Mouse (Mus musculus): ENCODE results near the gene Ccr7. TPM values are rescaled to one million over a fixed set of nuclear protein-coding genes. Genes with fewer than 3 reads are reported as not detected.
A peak's percentile ranks its signal among the peaks of the same experiment; 100 is the strongest.

The Ccr7 gene
- polyA plus RNA-seq, 1 experiment from 2014 or later = 0.14 TPM

DNA sequence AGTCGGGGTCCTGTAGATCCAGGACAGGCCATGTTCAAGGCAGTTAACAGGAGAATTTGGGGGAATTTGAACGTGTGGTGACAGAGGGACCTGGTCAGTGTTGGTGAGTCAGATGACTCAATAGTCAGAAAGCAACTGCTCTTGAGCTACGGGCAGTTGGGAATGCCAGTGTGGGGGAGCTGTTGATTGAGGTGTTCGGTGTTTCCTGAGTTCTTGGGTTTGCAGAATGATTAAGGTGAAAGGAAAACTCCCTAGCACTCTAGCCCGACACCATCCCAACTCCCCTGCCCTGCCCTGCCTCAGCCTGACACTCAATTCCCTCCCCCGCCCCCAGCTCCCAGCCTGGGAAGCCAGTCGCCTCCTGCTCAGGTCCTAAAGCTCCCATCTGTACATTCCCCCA is 4.0 kb downstream of the Ccr7 start:
- H3K4me2 ChIP-seq (replicated peaks; ENCODE audit: low read depth) = no peak overlapping the region
- 0 out of 2 replicates have a peak, but pooled peaks cover 6% of the 10 kb centered on the region for H3K4me1 ChIP-seq (replicated peaks; ENCODE audit: control insufficient read depth, insufficient read depth, low read length)
- no peak for ATAC-seq
- H3K9ac ChIP-seq (ENCODE audit: low read depth, low read length) = no peak overlapping the region
- no peak overlapping the region for H3K27ac ChIP-seq (ENCODE audit: low read depth, low read length)
- 50% methylated on average over 7 of the region's 7 CpGs for WGBS
- H3K4me3 ChIP-seq (ENCODE audit: low read depth, low read length) = no peak overlapping the region
- no peaks in the 10 kb centered on the region for H3K9me3 ChIP-seq (ENCODE audit: control insufficient read depth)
- H3K27me3 ChIP-seq (replicated peaks; ENCODE audit: control insufficient read depth, insufficient read depth, low read length) = no peaks in the 10 kb centered on the region
- TF ChIP-seq CTCF (IDR thresholded peaks at IDR 0.05; ENCODE audit: low read depth) = no peak
- no peaks in the 10 kb centered on the region for H3K36me3 ChIP-seq (ENCODE audit: control insufficient read depth, insufficient read depth)

- 0 out of 2 replicates have a peak, but pooled peaks cover 6% of the 10 kb centered on the region for H3K4me1 ChIP-seq (replicated peaks; ENCODE audit: control insufficient read depth, insufficient read depth, low read length)
- no peaks in the 10 kb centered on the region for H3K36me3 ChIP-seq (ENCODE audit: control insufficient read depth, insufficient read depth)
- H3K4me2 ChIP-seq (replicated peaks; ENCODE audit: low read depth) = no peak overlapping the region
- no peak overlapping the region for H3K27ac ChIP-seq (ENCODE audit: low read depth, low read length)
- no peaks in the 10 kb centered on the region for H3K27me3 ChIP-seq (replicated peaks; ENCODE audit: control insufficient read depth, insufficient read depth, low read length)
- no peak overlapping the region for H3K4me3 ChIP-seq (ENCODE audit: low read depth, low read length)
- H3K9ac ChIP-seq (ENCODE audit: low read depth, low read length) = no peak overlapping the region
- H3K9me3 ChIP-seq (ENCODE audit: control insufficient read depth) = no peaks in the 10 kb centered on the region
- TF ChIP-seq CTCF (IDR thresholded peaks at IDR 0.05; ENCODE audit: low read depth) = peak; percentile 98
- ATAC-seq = peak; percentile 20; the same call in 1 of the 2 replicates
- WGBS = 51% methylated on average over 19 of the region's 19 CpGs
Measured at GRCm38 (mm10) chr11:99149898-99150757, 4.7 kb downstream of the Ccr7 start.

DNA sequence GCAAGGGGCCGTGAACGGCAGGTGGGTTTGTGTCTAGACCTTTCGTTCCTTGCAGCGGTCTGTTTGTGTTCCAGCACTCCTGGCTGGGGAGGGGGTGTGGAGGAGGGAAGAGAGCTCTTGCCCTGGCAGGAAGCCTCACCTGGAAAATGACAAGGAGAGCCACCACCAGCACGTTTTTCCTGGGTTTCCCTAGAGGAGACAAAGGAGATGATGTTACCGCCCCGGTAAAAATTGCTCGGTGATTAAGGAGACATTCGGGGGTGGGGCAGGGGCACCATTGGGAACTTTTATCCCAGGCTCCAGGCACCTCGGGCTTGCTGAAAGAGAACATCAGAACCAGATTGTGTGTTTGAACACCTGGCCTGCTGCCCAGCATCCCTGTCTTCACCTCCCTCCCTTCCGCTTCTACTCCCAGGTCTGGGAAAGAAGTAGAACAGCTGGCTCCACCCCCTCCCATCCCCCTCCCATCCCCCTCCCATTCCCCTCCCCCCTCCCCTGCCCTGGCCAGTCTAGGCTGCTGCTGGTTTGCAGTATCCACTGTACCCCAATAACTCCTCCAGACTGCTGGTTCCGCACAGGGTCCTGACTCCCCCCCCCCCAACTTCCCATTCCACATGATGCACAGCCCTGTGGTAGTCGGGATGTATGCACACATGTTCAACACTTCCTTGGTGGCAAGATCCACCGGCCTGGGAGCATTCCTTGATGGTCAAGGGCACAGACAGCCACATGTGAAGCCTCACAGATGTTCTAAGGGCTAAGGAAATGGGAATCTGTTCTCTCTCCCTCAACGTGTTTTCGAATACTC is 5.8 kb downstream of the Ccr7 start:
- H3K27ac ChIP-seq (ENCODE audit: low read depth, low read length) = peak overlapping the region; percentile 5; the same call in 1 of the 2 replicates
- 0 out of 2 replicates have a peak, but pooled peaks cover 8% of the 10 kb centered on the region for H3K4me1 ChIP-seq (replicated peaks; ENCODE audit: control insufficient read depth, insufficient read depth, low read length)
- WGBS = 26% methylated on average over 16 of the region's 16 CpGs
- no peak overlapping the region for H3K4me3 ChIP-seq (ENCODE audit: low read depth, low read length)
- H3K9ac ChIP-seq (ENCODE audit: low read depth, low read length) = no peak overlapping the region
- TF ChIP-seq CTCF (IDR thresholded peaks at IDR 0.05; ENCODE audit: low read depth) = no peak
- no peak for ATAC-seq
- no peaks in the 10 kb centered on the region for H3K27me3 ChIP-seq (replicated peaks; ENCODE audit: control insufficient read depth, insufficient read depth, low read length)
- no peak overlapping the region for H3K4me2 ChIP-seq (replicated peaks; ENCODE audit: low read depth)
- H3K9me3 ChIP-seq (ENCODE audit: control insufficient read depth) = no peaks in the 10 kb centered on the region
- no peaks in the 10 kb centered on the region for H3K36me3 ChIP-seq (ENCODE audit: control insufficient read depth, insufficient read depth)

DNA sequence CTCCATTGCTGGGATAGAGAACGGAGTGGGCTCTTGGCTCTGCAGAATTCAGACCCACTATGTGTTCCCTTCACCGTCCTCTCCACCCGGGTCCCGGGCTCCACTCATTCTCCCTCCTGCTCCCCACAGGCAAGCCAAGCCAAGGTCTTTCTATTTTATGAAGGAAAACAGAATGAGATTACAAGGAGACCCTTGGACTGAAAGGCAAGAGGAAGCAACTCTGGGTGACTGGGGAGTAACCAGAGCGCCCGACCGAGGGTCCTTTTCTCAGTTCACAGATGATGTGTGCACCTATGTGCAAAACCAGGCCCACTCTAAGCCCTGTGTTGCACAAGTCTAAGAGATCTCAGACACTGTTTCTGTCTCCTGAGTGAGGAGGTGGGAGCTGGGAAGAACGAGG is 6.5 kb downstream of the Ccr7 start:
- Histone ChIP-seq H3K9ac (ENCODE audit: low read depth, low read length) (no peak overlapping the region), H3K4me3 (ENCODE audit: low read depth, low read length) (no peak overlapping the region), H3K36me3 (ENCODE audit: control insufficient read depth, insufficient read depth) (no peaks in the 10 kb centered on the region), H3K27ac (ENCODE audit: low read depth, low read length) (peak overlapping the region; percentile 5; the same call in 1 of the 2 replicates), H3K4me2 (replicated peaks; ENCODE audit: low read depth) (no peak overlapping the region), H3K27me3 (replicated peaks; ENCODE audit: control insufficient read depth, insufficient read depth, low read length) (no peaks in the 10 kb centered on the region), H3K9me3 (ENCODE audit: control insufficient read depth) (no peaks in the 10 kb centered on the region), H3K4me1 (replicated peaks; ENCODE audit: control insufficient read depth, insufficient read depth, low read length) (0 out of 2 replicates have a peak, but pooled peaks cover 8% of the 10 kb centered on the region)
- no peak for ATAC-seq
- no peak for TF ChIP-seq CTCF (IDR thresholded peaks at IDR 0.05; ENCODE audit: low read depth)
- WGBS = 63% methylated on average over 8 of the region's 8 CpGs

- H3K36me3 ChIP-seq (ENCODE audit: control insufficient read depth, insufficient read depth) = no peaks in the 10 kb centered on the region
- ATAC-seq = no peak
- no peak overlapping the region for H3K9ac ChIP-seq (ENCODE audit: low read depth, low read length)
- WGBS = 54% methylated on average over 4 of the region's 4 CpGs
- H3K9me3 ChIP-seq (ENCODE audit: control insufficient read depth) = no peaks in the 10 kb centered on the region
- TF ChIP-seq CTCF (IDR thresholded peaks at IDR 0.05; ENCODE audit: low read depth) = no peak
- no peak overlapping the region for H3K4me3 ChIP-seq (ENCODE audit: low read depth, low read length)
- H3K4me1 ChIP-seq (replicated peaks; ENCODE audit: control insufficient read depth, insufficient read depth, low read length) = 0 out of 2 replicates have a peak, but pooled peaks cover 8% of the 10 kb centered on the region
- no peak overlapping the region for H3K4me2 ChIP-seq (replicated peaks; ENCODE audit: low read depth)
- H3K27me3 ChIP-seq (replicated peaks; ENCODE audit: control insufficient read depth, insufficient read depth, low read length) = no peaks in the 10 kb centered on the region
- peak overlapping the region; percentile 64; the same call in 1 of the 2 replicates for H3K27ac ChIP-seq (ENCODE audit: low read depth, low read length)
Measured at GRCm38 (mm10) chr11:99147920-99148289, 7.0 kb downstream of the Ccr7 start.

Data from intestine, postnatal 0 days (tissue).